Mouse (Mus musculus) limb, embryonic 15.5 days (tissue): Measurements from ENCODE around the gene Glb1. TPM values are rescaled to one million over a fixed set of nuclear protein-coding genes. Genes with fewer than 3 reads are reported as not detected.

Source experiments
- ATAC-seq: fragments of 200-750 bp; cut with Nextera tagmentation; 2 replicates; pipeline ENCODE4 v1.8.0; 2017; ENCODE audit warnings: low read depth, moderate TSS enrichment; ENCODE audit not compliant: insufficient number of reproducible peaks, low FRiP score, low TSS enrichment
- H3K27ac ChIP-seq: fragments of 300-500 bp; sonication (generic); 2 replicates; pipeline ENCODE4 v1.5.1; 2015; ENCODE audit warnings: moderate library complexity, mild to moderate bottlenecking, inconsistent platforms
- H3K27me3 ChIP-seq: fragments of 300-500 bp; sonication (generic); 2 replicates; pipeline ENCODE4 v1.6.1; 2015; ENCODE audit warnings: inconsistent platforms
- H3K36me3 ChIP-seq: fragments of 300-500 bp; sonication (generic); 2 replicates; pipeline ENCODE4 v1.6.1; 2015; ENCODE audit warnings: inconsistent platforms
- H3K4me1 ChIP-seq: fragments of 300-500 bp; sonication (generic); 2 replicates; pipeline ENCODE4 v1.6.1; 2015; ENCODE audit warnings: inconsistent platforms
- H3K4me2 ChIP-seq: fragments of 300-500 bp; sonication (generic); 2 replicates; pipeline ENCODE4 v1.6.1; 2015; ENCODE audit warnings: mild to moderate bottlenecking, inconsistent platforms
- H3K4me3 ChIP-seq: fragments of 300-500 bp; sonication (generic); 2 replicates; pipeline ENCODE4 v1.5.1; 2015; ENCODE audit warnings: mild to moderate bottlenecking, inconsistent platforms
- H3K9ac ChIP-seq: fragments of 300-500 bp; sonication (generic); 2 replicates; pipeline ENCODE4 v1.6.1; 2015; ENCODE audit warnings: inconsistent platforms
- H3K9me3 ChIP-seq: fragments of 300-500 bp; sonication (generic); 2 replicates; pipeline ENCODE4 v1.6.1; 2016; ENCODE audit warnings: inconsistent platforms
- WGBS: fragments of 180-500 bp; shearing (Covaris S2); methylation state at CpG from one replicate; pipeline ENCODE4 v1.1.7; 2015; 5-methylcytosine and 5-hydroxymethylcytosine counted together
- polyA plus RNA-seq: library from polyadenylated mRNA; unstranded; fragments of >200 nt; fragmentation: Nextera tagmentation; extraction: Ambion mirVana; gene quantifications from 2 replicates; pipeline ENCODE4 v1.2.1, GENCODE M21; 2015

Glb1 gene
- polyA plus RNA-seq, 1 experiment from 2014 or later, result 37.7 TPM

GRCm38 (mm10) chr9:114425576-114425975, 24.7 kb downstream of the Glb1 start:
- WGBS, result 97% methylated on average over 5 of the region's 5 CpGs
- H3K4me2 ChIP-seq, result no peak overlapping the region
- peaks cover 19% of the 10 kb centered on the region for H3K36me3 ChIP-seq
- no peaks in the 10 kb centered on the region for H3K27me3 ChIP-seq
- no peak overlapping the region for H3K4me3 ChIP-seq
- no peak overlapping the region for H3K27ac ChIP-seq
- 0 out of 2 replicates have a peak, but pooled peaks cover 4% of the 10 kb centered on the region for H3K9me3 ChIP-seq
- no peak for ATAC-seq
- no peak overlapping the region for H3K9ac ChIP-seq
- no peaks in the 10 kb centered on the region for H3K4me1 ChIP-seq

DNA sequence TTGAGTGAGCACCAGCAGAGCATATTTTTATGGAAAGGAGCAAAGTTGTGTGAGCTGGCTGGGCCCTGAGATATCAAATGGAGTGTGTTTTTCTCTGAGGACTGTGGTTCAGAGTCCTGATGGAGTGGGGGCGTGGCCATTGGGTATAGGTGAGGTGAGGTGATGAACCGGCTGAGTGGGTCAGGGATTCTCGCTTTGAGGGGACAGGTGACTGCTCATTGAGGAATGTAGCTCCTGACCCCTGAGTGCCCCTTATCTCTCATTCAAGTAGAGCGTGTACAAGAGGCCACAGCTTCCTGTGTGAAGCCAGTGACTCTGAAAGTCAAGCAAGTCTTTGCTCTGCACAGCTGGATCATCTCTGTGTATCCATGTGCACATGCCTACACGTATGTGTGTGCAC, 25.3 kb downstream of the Glb1 start:
- H3K9me3 ChIP-seq, result 0 out of 2 replicates have a peak, but pooled peaks cover 4% of the 10 kb centered on the region
- no peak overlapping the region for H3K4me2 ChIP-seq
- H3K9ac ChIP-seq, result no peak overlapping the region
- 89% methylated on average over 5 of the region's 5 CpGs for WGBS
- no peak overlapping the region for H3K27ac ChIP-seq
- no peak for ATAC-seq
- H3K4me1 ChIP-seq, result no peaks in the 10 kb centered on the region
- peaks cover 21% of the 10 kb centered on the region for H3K36me3 ChIP-seq
- H3K27me3 ChIP-seq, result no peaks in the 10 kb centered on the region
- H3K4me3 ChIP-seq, result no peak overlapping the region

GRCm38 (mm10) chr9:114427425-114427824, 26.5 kb downstream of the Glb1 start:
- ATAC-seq, result no peak
- H3K4me3 ChIP-seq, result no peak overlapping the region
- no peaks in the 10 kb centered on the region for H3K4me1 ChIP-seq
- peaks cover 24% of the 10 kb centered on the region for H3K36me3 ChIP-seq
- no peak overlapping the region for H3K4me2 ChIP-seq
- H3K27ac ChIP-seq, result no peak overlapping the region
- no peak overlapping the region for H3K9ac ChIP-seq
- H3K9me3 ChIP-seq, result 0 out of 2 replicates have a peak, but pooled peaks cover 4% of the 10 kb centered on the region
- H3K27me3 ChIP-seq, result no peaks in the 10 kb centered on the region
- 90% methylated on average over 8 of the region's 8 CpGs for WGBS

- H3K4me2 ChIP-seq, result no peak overlapping the region
- 0 out of 2 replicates have a peak, but pooled peaks cover 4% of the 10 kb centered on the region for H3K9me3 ChIP-seq
- H3K36me3 ChIP-seq, result peaks cover 24% of the 10 kb centered on the region
- WGBS, result 84% methylated on average over 12 of the region's 12 CpGs
- no peaks in the 10 kb centered on the region for H3K27me3 ChIP-seq
- no peak for ATAC-seq
- no peak overlapping the region for H3K27ac ChIP-seq
- no peak overlapping the region for H3K4me3 ChIP-seq
- H3K9ac ChIP-seq, result no peak overlapping the region
- H3K4me1 ChIP-seq, result no peaks in the 10 kb centered on the region
These were observed 27.4 kb downstream of the Glb1 start for GRCm38 (mm10) chr9:114428103-114428834.

GRCm38 (mm10) chr9:114435668-114436067, 34.8 kb downstream of the Glb1 start:
- no peaks in the 10 kb centered on the region for H3K4me1 ChIP-seq
- H3K4me2 ChIP-seq, result no peak overlapping the region
- H3K36me3 ChIP-seq, result peaks cover 34% of the 10 kb centered on the region; the same call in 1 of the 2 replicates
- H3K27ac ChIP-seq, result no peak overlapping the region
- no peak for ATAC-seq
- no peaks in the 10 kb centered on the region for H3K27me3 ChIP-seq
- H3K9ac ChIP-seq, result no peak overlapping the region
- 79% methylated on average over 2 of the region's 2 CpGs for WGBS
- H3K9me3 ChIP-seq, result no peaks in the 10 kb centered on the region
- H3K4me3 ChIP-seq, result no peak overlapping the region

DNA sequence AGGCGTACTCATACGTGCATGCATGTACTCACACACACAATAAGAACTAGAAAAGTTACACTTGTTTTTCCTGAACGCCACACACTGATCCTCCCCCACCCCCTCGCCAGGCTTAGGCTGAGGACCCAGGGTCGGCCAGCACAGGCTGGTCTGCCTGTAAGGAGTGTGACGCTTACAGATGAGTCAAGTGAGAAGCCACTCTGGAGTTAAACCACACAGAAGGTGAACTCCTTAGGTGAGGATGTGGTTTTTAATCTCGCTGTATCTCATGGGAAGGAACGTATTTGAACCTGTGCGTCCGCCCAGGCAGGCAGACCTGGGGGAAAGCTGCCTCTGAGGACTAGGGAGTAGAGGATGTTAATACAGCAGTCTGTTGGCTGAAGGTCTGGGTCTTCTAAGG, 39.7 kb downstream of the Glb1 start:
- Histone ChIP-seq H3K27ac (no peak overlapping the region), H3K9me3 (no peaks in the 10 kb centered on the region), H3K4me3 (no peak overlapping the region), H3K4me2 (no peak overlapping the region), H3K36me3 (0 out of 2 replicates have a peak, but pooled peaks cover 16% of the 10 kb centered on the region), H3K9ac (no peak overlapping the region), H3K4me1 (no peaks in the 10 kb centered on the region), H3K27me3 (no peaks in the 10 kb centered on the region)
- ATAC-seq, result 0 out of 2 replicates have a peak, but pooled peaks have one; percentile 35
- 85% methylated on average over 10 of the region's 10 CpGs for WGBS

GRCm38 (mm10) chr9:114442225-114442624, 41.3 kb downstream of the Glb1 start:
- H3K36me3 ChIP-seq, result 0 out of 2 replicates have a peak, but pooled peaks cover 5% of the 10 kb centered on the region
- H3K4me1 ChIP-seq, result no peaks in the 10 kb centered on the region
- no peak overlapping the region for H3K4me3 ChIP-seq
- 87% methylated on average over 9 of the region's 9 CpGs for WGBS
- H3K27ac ChIP-seq, result no peak overlapping the region
- no peak for ATAC-seq
- no peaks in the 10 kb centered on the region for H3K9me3 ChIP-seq
- no peak overlapping the region for H3K9ac ChIP-seq
- no peak overlapping the region for H3K4me2 ChIP-seq
- H3K27me3 ChIP-seq, result no peaks in the 10 kb centered on the region

- no peak for ATAC-seq
- WGBS, result 81% methylated on average over 9 of the region's 9 CpGs
- Histone ChIP-seq H3K4me1 (no peaks in the 10 kb centered on the region), H3K4me3 (no peak overlapping the region), H3K27me3 (no peaks in the 10 kb centered on the region), H3K27ac (no peak overlapping the region), H3K9me3 (no peaks in the 10 kb centered on the region), H3K36me3 (0 out of 2 replicates have a peak, but pooled peaks cover 2% of the 10 kb centered on the region), H3K9ac (no peak overlapping the region), H3K4me2 (no peak overlapping the region)
These were observed 42.0 kb downstream of the Glb1 start for GRCm38 (mm10) chr9:114442893-114443292.

DNA sequence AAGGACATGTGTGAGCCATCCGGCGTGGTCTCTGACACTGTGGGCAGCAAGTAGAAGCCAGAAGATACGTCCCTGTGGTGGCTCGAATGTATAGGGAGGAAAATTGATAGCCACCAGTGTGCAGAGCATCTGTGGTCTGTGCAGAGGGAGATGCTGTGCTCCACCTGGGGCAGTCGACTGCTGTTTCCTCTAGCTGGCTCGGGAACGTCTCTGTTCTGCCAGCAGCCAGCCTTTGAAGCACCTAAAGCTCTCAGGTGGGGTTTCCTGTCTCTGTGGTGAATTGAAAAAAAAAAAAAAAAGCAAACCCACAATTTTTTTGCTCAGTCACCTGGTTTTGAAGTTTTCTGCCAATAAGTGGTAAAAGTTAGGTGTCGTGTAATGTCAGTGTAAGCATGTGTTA, 42.5 kb downstream of the Glb1 start:
- H3K27ac ChIP-seq, result no peak overlapping the region
- no peak overlapping the region for H3K4me3 ChIP-seq
- H3K9me3 ChIP-seq, result no peaks in the 10 kb centered on the region
- ATAC-seq, result no peak
- no peak overlapping the region for H3K9ac ChIP-seq
- WGBS, result 92% methylated on average over 8 of the region's 8 CpGs
- H3K36me3 ChIP-seq, result 0 out of 2 replicates have a peak, but pooled peaks cover 2% of the 10 kb centered on the region
- H3K27me3 ChIP-seq, result no peaks in the 10 kb centered on the region
- H3K4me1 ChIP-seq, result no peaks in the 10 kb centered on the region
- H3K4me2 ChIP-seq, result no peak overlapping the region

DNA sequence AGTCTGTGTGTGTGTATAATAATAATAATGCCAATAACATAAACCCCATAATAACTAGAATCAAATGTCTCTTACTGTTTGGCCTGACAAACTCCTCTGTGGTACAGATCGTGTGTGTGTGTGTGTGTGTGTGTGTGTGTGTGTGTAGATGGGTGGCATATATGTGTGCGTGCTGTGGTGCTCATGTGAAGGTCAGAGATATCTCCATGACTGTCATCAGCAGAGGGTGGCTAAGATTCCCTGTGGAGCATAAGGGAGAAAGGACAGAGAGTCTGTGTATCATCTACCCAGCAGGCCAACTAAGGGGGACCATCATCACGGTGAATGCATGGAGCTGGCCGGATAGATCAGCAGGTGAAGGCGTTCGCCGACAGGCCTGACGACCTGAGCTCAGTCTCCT, 46.0 kb downstream of the Glb1 start:
- Histone ChIP-seq H3K4me3 (no peak overlapping the region), H3K9ac (no peak overlapping the region), H3K27ac (no peak overlapping the region), H3K36me3 (no peaks in the 10 kb centered on the region), H3K4me2 (no peak overlapping the region), H3K4me1 (no peaks in the 10 kb centered on the region), H3K9me3 (no peaks in the 10 kb centered on the region), H3K27me3 (no peaks in the 10 kb centered on the region)
- 91% methylated on average over 8 of the region's 8 CpGs for WGBS
- ATAC-seq, result no peak

- no peaks in the 10 kb centered on the region for H3K36me3 ChIP-seq
- WGBS, result 81% methylated on average over 5 of the region's 5 CpGs
- no peaks in the 10 kb centered on the region for H3K9me3 ChIP-seq
- H3K27me3 ChIP-seq, result no peaks in the 10 kb centered on the region
- H3K4me1 ChIP-seq, result no peaks in the 10 kb centered on the region
- H3K27ac ChIP-seq, result no peak overlapping the region
- H3K4me3 ChIP-seq, result no peak overlapping the region
- no peak overlapping the region for H3K4me2 ChIP-seq
- ATAC-seq, result 0 out of 2 replicates have a peak, but pooled peaks have one; percentile 15
- H3K9ac ChIP-seq, result no peak overlapping the region
These were observed 47.8 kb downstream of the Glb1 start for GRCm38 (mm10) chr9:114448700-114449099.

GRCm38 (mm10) chr9:114449120-114449754, 48.4 kb downstream of the Glb1 start:
- WGBS, result 86% methylated on average over 13 of the region's 13 CpGs
- H3K36me3 ChIP-seq, result no peaks in the 10 kb centered on the region
- H3K9me3 ChIP-seq, result no peaks in the 10 kb centered on the region
- H3K9ac ChIP-seq, result no peak overlapping the region
- H3K27me3 ChIP-seq, result no peaks in the 10 kb centered on the region
- H3K4me2 ChIP-seq, result no peak overlapping the region
- no peaks in the 10 kb centered on the region for H3K4me1 ChIP-seq
- 0 out of 2 replicates have a peak, but pooled peaks have one; percentile 36 for ATAC-seq
- no peak overlapping the region for H3K27ac ChIP-seq
- H3K4me3 ChIP-seq, result no peak overlapping the region
